Comparison of ENCODE assay signal across 26 mouse cellular contexts in genomic region chr9:94976191-94976590, GRCm38 (mm10).
"Had no signal": no experiment of that assay in that cellular context is flagged by ENCODE, and none has a peak within 500 bp of the region (broad histone marks: within the 10 kb centered on the region; RNA-seq: fewer than 3 reads in every experiment).

No protein-coding gene starts in this region.

- H3K4me3 ChIP-seq: embryonic facial prominence, embryonic 10.5 days; embryonic facial prominence, embryonic 12.5 days; embryonic facial prominence, embryonic 13.5 days; embryonic facial prominence, embryonic 15.5 days; erythroblast, embryonic 14.5 days; forebrain, embryonic 10.5 days; forebrain, embryonic 12.5 days; forebrain, embryonic 13.5 days; forebrain, embryonic 15.5 days; gastrocnemius, adult 2 months; heart, adult 2 months; heart, embryonic 10.5 days had no signal

- H3K36me3 ChIP-seq: embryonic facial prominence, embryonic 10.5 days; embryonic facial prominence, embryonic 12.5 days; embryonic facial prominence, embryonic 13.5 days; embryonic facial prominence, embryonic 15.5 days; forebrain, embryonic 10.5 days; forebrain, embryonic 12.5 days; forebrain, embryonic 15.5 days; heart, embryonic 10.5 days had no signal

- H3K27me3 ChIP-seq: embryonic facial prominence, embryonic 12.5 days; embryonic facial prominence, embryonic 13.5 days; embryonic facial prominence, embryonic 15.5 days; forebrain, embryonic 12.5 days; forebrain, embryonic 13.5 days; forebrain, embryonic 15.5 days had no signal

- ATAC-seq: forebrain, embryonic 13.5 days; forebrain, embryonic 14.5 days; forebrain, embryonic 15.5 days; forebrain, embryonic 16.5 days; forebrain, postnatal 0 days had no signal

- H3K27ac ChIP-seq: embryonic facial prominence, embryonic 10.5 days; embryonic facial prominence, embryonic 12.5 days; embryonic facial prominence, embryonic 13.5 days; embryonic facial prominence, embryonic 15.5 days; forebrain, embryonic 10.5 days; forebrain, embryonic 12.5 days; forebrain, embryonic 13.5 days; forebrain, embryonic 15.5 days; gastrocnemius, adult 2 months; heart, adult 2 months; heart, embryonic 10.5 days had no signal

- DNase-seq: cerebellum, postnatal 10 days; cerebellum, postnatal 14 days; cerebellum, postnatal 25 days; cerebellum, postnatal 36 days; embryo, embryonic 11 days; forebrain, postnatal 0 days; gastrocnemius, adult 2 months; gastrocnemius, postnatal 10 days; gastrocnemius, postnatal 14 days; gastrocnemius, postnatal 25 days; gastrocnemius, postnatal 36 days; heart, adult 11 months; heart, adult 18-20 months; heart, adult 2 months had no signal

- H3K4me1 ChIP-seq: embryonic facial prominence, embryonic 10.5 days; embryonic facial prominence, embryonic 12.5 days; embryonic facial prominence, embryonic 13.5 days; embryonic facial prominence, embryonic 15.5 days; forebrain, embryonic 10.5 days; forebrain, embryonic 12.5 days; forebrain, embryonic 13.5 days; forebrain, embryonic 15.5 days; heart, embryonic 10.5 days had no signal

- H3K9me3 ChIP-seq: embryonic facial prominence, embryonic 10.5 days; embryonic facial prominence, embryonic 12.5 days; embryonic facial prominence, embryonic 13.5 days; embryonic facial prominence, embryonic 15.5 days; forebrain, embryonic 10.5 days; forebrain, embryonic 12.5 days; forebrain, embryonic 13.5 days; forebrain, embryonic 15.5 days; heart, embryonic 10.5 days had no signal

- H3K4me2 ChIP-seq: embryonic facial prominence, embryonic 12.5 days; embryonic facial prominence, embryonic 13.5 days; embryonic facial prominence, embryonic 15.5 days; forebrain, embryonic 12.5 days; forebrain, embryonic 13.5 days; forebrain, embryonic 15.5 days had no signal

- H3K9ac ChIP-seq: embryonic facial prominence, embryonic 12.5 days; embryonic facial prominence, embryonic 13.5 days; embryonic facial prominence, embryonic 15.5 days; forebrain, embryonic 12.5 days; forebrain, embryonic 13.5 days; forebrain, embryonic 15.5 days; forebrain, postnatal 0 days had no signal
